Mouse (Mus musculus): ENCODE data around the gene Kmt2d.
A peak's percentile ranks its signal among the peaks of the same experiment; 100 is the strongest.
"Not testable (repeated sequence)": the region's sequence is repeated elsewhere in the genome, so short reads cannot be mapped to it uniquely, and the experiment has no call there.

Gene Kmt2d

DNA sequence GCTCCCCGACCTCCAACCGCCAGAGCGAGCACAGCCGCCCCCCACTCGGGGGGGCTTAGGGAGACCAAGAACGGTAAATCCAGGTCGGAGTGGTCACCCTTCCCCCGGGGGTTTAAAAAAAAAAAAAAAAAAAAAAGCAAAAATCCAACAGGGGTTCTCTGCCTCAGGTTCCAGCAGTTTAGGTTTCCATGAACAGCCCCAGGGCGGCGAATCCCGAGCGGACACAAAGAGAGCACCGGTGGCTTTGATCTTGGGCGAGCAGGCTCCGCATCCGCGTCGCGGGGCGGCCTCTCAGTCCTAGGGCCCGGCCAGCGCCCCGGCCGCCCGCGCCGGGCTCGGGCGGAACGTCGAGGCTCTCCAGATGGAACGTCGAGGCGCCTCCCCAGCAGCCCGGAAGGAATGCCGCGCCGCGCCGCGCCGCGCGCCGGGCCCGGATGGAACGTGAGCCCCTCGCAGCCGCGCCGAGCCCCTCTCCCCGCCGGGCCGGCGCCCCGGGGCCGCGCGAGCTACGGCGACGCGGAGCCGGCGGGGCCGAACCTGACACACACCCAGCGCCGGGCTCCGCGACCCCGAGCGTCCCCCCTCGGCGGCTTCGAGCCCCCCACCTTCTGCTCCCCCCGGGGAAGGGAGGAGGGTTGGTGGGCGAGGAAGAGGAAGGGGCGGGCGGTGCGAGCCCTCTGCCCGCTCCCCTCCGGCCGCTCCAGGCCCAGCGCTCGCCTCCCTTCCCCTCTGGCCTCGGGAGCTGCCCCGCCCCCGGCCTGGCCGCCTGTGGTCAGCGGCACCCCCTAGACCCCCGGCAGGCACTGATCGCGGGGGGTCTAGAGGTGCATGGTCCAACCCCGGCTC, at the start of gene Kmt2d:
Gene Kmt2d (minus strand): TSS at position 135 of the 846 bp plus-strand sequence.
- H3K4me1 ChIP-seq (replicated peaks; ENCODE audit: low read depth, low read length), result peaks cover 54% of the 10 kb centered on the region
- TF ChIP-seq NANOG (IDR thresholded peaks at IDR 0.05; ENCODE audit: borderline replicate concordance, low read length), result no peak
- TF ChIP-seq POU5F1 (IDR thresholded peaks at IDR 0.05; ENCODE audit: borderline replicate concordance, low read length), result no peak
- TF ChIP-seq CTCF (conservative IDR thresholded peaks at IDR 0.05; ENCODE audit: low read length), result no peak
- no peaks in the 10 kb centered on the region for H3K9me3 ChIP-seq (ENCODE audit: low read length)
- no peaks in the 10 kb centered on the region for H3K27me3 ChIP-seq (ENCODE audit: insufficient read depth, low read length)
- H3K4me3 ChIP-seq (replicated peaks; ENCODE audit: low read length), result peak within 1 kb of the TSS; percentile 99
- H3K36me3 ChIP-seq (ENCODE audit: insufficient read depth, low read length), result peaks cover 37% of the 10 kb centered on the region

- H3K36me3 ChIP-seq (ENCODE audit: insufficient read depth, low read length), result peaks cover 10% of the 10 kb centered on the region
- peaks cover 57% of the 10 kb centered on the region for H3K4me1 ChIP-seq (replicated peaks; ENCODE audit: low read depth, low read length)
- H3K9me3 ChIP-seq (ENCODE audit: low read length); H3K27me3 ChIP-seq (ENCODE audit: insufficient read depth, low read length): not testable (repeated sequence)
- H3K4me3 ChIP-seq (replicated peaks; ENCODE audit: low read length), result peak overlapping the region; percentile 99
These were observed 47.5 kb upstream of the Kmt2d start for GRCm38 (mm10) chr15:98918499-98918895.

GRCm38 (mm10) chr15:98917538-98918498, 46.8 kb upstream of the Kmt2d start, which contains the start of gene Lmbr1l:
Lmbr1l (minus strand) TSS chr15:98918231.
- TF ChIP-seq CTCF (conservative IDR thresholded peaks at IDR 0.05; ENCODE audit: low read length), result no peak
- no peak for TF ChIP-seq POU5F1 (IDR thresholded peaks at IDR 0.05; ENCODE audit: borderline replicate concordance, low read length)
- no peak for TF ChIP-seq NANOG (IDR thresholded peaks at IDR 0.05; ENCODE audit: borderline replicate concordance, low read length)
- Histone ChIP-seq H3K4me1 (replicated peaks; ENCODE audit: low read depth, low read length) (peaks cover 64% of the 10 kb centered on the region), H3K36me3 (ENCODE audit: insufficient read depth, low read length) (peaks cover 17% of the 10 kb centered on the region), H3K4me3 (replicated peaks; ENCODE audit: low read length) (peak within 1 kb of the TSS; percentile 99), H3K9me3 (ENCODE audit: low read length) (no peaks in the 10 kb centered on the region), H3K27me3 (ENCODE audit: insufficient read depth, low read length) (no peaks in the 10 kb centered on the region)

GRCm38 (mm10) chr15:98917091-98917490, 46.1 kb upstream of the Kmt2d start:
- TF ChIP-seq CTCF (conservative IDR thresholded peaks at IDR 0.05; ENCODE audit: low read length) (no peak), NANOG (IDR thresholded peaks at IDR 0.05; ENCODE audit: borderline replicate concordance, low read length) (no peak), POU5F1 (IDR thresholded peaks at IDR 0.05; ENCODE audit: borderline replicate concordance, low read length) (no peak)
- Histone ChIP-seq H3K9me3 (ENCODE audit: low read length) (no peaks in the 10 kb centered on the region), H3K4me3 (replicated peaks; ENCODE audit: low read length) (peak overlapping the region; percentile 99), H3K36me3 (ENCODE audit: insufficient read depth, low read length) (peaks cover 24% of the 10 kb centered on the region), H3K27me3 (ENCODE audit: insufficient read depth, low read length) (no peaks in the 10 kb centered on the region), H3K4me1 (replicated peaks; ENCODE audit: low read depth, low read length) (peaks cover 71% of the 10 kb centered on the region)

DNA sequence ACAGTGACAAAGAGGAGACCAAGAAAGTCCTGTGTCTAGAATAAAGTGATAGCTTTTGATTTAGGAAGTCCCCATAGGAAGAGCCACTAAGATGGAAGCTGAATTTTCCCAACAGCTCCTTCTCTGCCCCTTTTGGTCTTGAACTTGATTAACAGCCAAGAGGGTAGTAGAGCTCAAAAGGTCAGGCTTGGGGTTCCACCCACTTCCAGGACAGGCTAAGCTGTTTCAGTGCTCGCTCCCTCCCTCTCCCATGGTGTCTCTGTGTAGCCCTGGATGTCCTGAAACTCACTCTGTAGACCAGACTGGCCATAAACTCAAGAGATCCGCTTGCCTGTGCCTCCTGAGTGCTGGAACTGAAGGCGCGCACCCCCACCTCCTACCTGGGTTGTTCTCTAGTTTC, 45.0 kb upstream of the Kmt2d start:
- peaks cover 73% of the 10 kb centered on the region for H3K4me1 ChIP-seq (replicated peaks; ENCODE audit: low read depth, low read length)
- peaks cover 35% of the 10 kb centered on the region for H3K36me3 ChIP-seq (ENCODE audit: insufficient read depth, low read length)
- no peak for TF ChIP-seq NANOG (IDR thresholded peaks at IDR 0.05; ENCODE audit: borderline replicate concordance, low read length)
- no peak for TF ChIP-seq CTCF (conservative IDR thresholded peaks at IDR 0.05; ENCODE audit: low read length)
- TF ChIP-seq POU5F1 (IDR thresholded peaks at IDR 0.05; ENCODE audit: borderline replicate concordance, low read length), result no peak
- no peaks in the 10 kb centered on the region for H3K27me3 ChIP-seq (ENCODE audit: insufficient read depth, low read length)
- peak overlapping the region; percentile 99 for H3K4me3 ChIP-seq (replicated peaks; ENCODE audit: low read length)
- no peaks in the 10 kb centered on the region for H3K9me3 ChIP-seq (ENCODE audit: low read length)

- Histone ChIP-seq H3K36me3 (ENCODE audit: insufficient read depth, low read length) (peaks cover 46% of the 10 kb centered on the region), H3K4me1 (replicated peaks; ENCODE audit: low read depth, low read length) (peaks cover 80% of the 10 kb centered on the region), H3K9me3 (ENCODE audit: low read length) (no peaks in the 10 kb centered on the region), H3K27me3 (ENCODE audit: insufficient read depth, low read length) (no peaks in the 10 kb centered on the region), H3K4me3 (replicated peaks; ENCODE audit: low read length) (no peak overlapping the region)
- TF ChIP-seq POU5F1 (IDR thresholded peaks at IDR 0.05; ENCODE audit: borderline replicate concordance, low read length) (no peak), CTCF (conservative IDR thresholded peaks at IDR 0.05; ENCODE audit: low read length) (no peak), NANOG (IDR thresholded peaks at IDR 0.05; ENCODE audit: borderline replicate concordance, low read length) (no peak)
These were observed 43.9 kb upstream of the Kmt2d start for GRCm38 (mm10) chr15:98914903-98915302.

DNA sequence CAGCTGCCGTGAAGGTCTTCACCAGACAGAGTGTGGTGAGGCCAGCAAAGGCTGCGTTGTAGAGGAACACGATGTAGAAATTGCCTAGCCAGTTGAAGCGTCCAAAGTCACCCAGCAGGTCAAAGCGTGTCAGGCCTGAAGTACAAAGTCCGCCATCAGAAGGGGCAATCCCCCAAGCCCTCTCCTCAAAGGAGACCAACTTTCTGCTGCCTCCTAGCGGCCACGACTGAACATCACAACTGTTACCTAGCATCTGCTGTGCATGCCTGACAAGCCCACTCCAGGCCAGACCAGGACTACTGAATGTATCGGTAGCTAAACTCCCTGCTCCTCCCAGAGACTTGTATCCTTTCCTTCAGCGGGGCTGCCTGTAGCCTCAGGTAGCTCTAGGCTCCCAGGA, 33.7 kb upstream of the Kmt2d start:
- peaks cover 10% of the 10 kb centered on the region; the same call in 1 of the 2 replicates for H3K27me3 ChIP-seq (ENCODE audit: insufficient read depth, low read length)
- peaks cover 65% of the 10 kb centered on the region for H3K36me3 ChIP-seq (ENCODE audit: insufficient read depth, low read length)
- H3K4me3 ChIP-seq (replicated peaks; ENCODE audit: low read length), result peak overlapping the region; percentile 32; the same call in 1 of the 2 replicates
- no peak for TF ChIP-seq NANOG (IDR thresholded peaks at IDR 0.05; ENCODE audit: borderline replicate concordance, low read length)
- peak; percentile 71 for TF ChIP-seq CTCF (conservative IDR thresholded peaks at IDR 0.05; ENCODE audit: low read length)
- peaks cover 29% of the 10 kb centered on the region for H3K4me1 ChIP-seq (replicated peaks; ENCODE audit: low read depth, low read length)
- H3K9me3 ChIP-seq (ENCODE audit: low read length), result no peaks in the 10 kb centered on the region

DNA sequence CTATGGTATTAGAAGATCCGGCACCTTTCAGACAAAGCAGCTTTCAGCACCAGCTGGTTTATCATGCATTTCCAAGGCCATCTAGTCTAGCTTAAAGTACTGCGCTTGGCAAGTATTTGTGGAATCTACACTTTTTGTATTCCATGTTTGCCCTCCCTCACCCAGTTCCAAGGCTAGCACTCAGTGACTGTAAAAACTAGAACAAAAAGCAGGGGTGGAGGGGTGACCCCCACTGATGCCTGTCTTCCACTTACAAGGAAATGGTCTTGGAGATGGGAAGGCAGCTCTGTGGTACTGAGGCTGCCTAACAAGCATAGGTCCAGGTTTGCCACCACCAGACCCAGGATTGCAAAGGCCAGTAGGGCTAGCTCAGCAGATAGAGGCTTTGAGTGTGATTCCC, 31.6 kb upstream of the Kmt2d start:
- Histone ChIP-seq H3K4me3 (replicated peaks; ENCODE audit: low read length) (no peak overlapping the region), H3K4me1 (replicated peaks; ENCODE audit: low read depth, low read length) (peaks cover 31% of the 10 kb centered on the region)

More for the DNA sequence above, 31.6 kb upstream of the Kmt2d start:
- H3K36me3 ChIP-seq (ENCODE audit: insufficient read depth, low read length), result peaks cover 44% of the 10 kb centered on the region
- TF ChIP-seq NANOG (IDR thresholded peaks at IDR 0.05; ENCODE audit: borderline replicate concordance, low read length) (no peak), CTCF (conservative IDR thresholded peaks at IDR 0.05; ENCODE audit: low read length) (no peak), POU5F1 (IDR thresholded peaks at IDR 0.05; ENCODE audit: borderline replicate concordance, low read length) (no peak)
- no peaks in the 10 kb centered on the region for H3K9me3 ChIP-seq (ENCODE audit: low read length)
- H3K27me3 ChIP-seq (ENCODE audit: insufficient read depth, low read length), result peaks cover 28% of the 10 kb centered on the region
